Mouse (Mus musculus): ENCODE results near the gene Tmem50a. TPM values are rescaled to one million over a fixed set of nuclear protein-coding genes. Genes with fewer than 3 reads are reported as not detected.

Gene Tmem50a
- polyA plus RNA-seq, 1 experiment from 2014 or later = 149 TPM

GRCm38 (mm10) chr4:134930684-134931481 lies 16.1 kb upstream of the Tmem50a start, which contains the start of gene Syf2:
Gene Syf2 (plus strand): TSS chr4:134930898.
- peaks cover 25% of the 10 kb centered on the region for H3K4me1 ChIP-seq (replicated peaks)
- H3K36me3 ChIP-seq = peaks cover 66% of the 10 kb centered on the region
- DNase-seq (ENCODE audit: low spot score) = peak; percentile 97
- WGBS = under 1% methylated on average over 68 of the region's 68 CpGs
- no peaks in the 10 kb centered on the region for H3K9me3 ChIP-seq
- H3K27ac ChIP-seq = peak within 1 kb of the TSS; percentile 85
- peak within 1 kb of the TSS; percentile 87 for H3K4me3 ChIP-seq
- no peaks in the 10 kb centered on the region for H3K27me3 ChIP-seq (ENCODE audit: insufficient read depth, poor library complexity, severe bottlenecking)

GRCm38 (mm10) chr4:134930190-134930589 lies 15.4 kb upstream of the Tmem50a start:
- no peaks in the 10 kb centered on the region for H3K9me3 ChIP-seq
- WGBS = 27% methylated on average over 9 of the region's 9 CpGs
- no peaks in the 10 kb centered on the region for H3K27me3 ChIP-seq (ENCODE audit: insufficient read depth, poor library complexity, severe bottlenecking)
- H3K4me1 ChIP-seq (replicated peaks) = peaks cover 32% of the 10 kb centered on the region
- no peak for DNase-seq (ENCODE audit: low spot score)
- H3K4me3 ChIP-seq = peak overlapping the region; percentile 87
- H3K36me3 ChIP-seq = peaks cover 66% of the 10 kb centered on the region
- H3K27ac ChIP-seq = peak overlapping the region; percentile 50; the same call in 1 of the 2 replicates

GRCm38 (mm10) chr4:134929536-134929935 lies 14.7 kb upstream of the Tmem50a start:
- H3K27ac ChIP-seq = no peak overlapping the region
- H3K9me3 ChIP-seq = no peaks in the 10 kb centered on the region
- 79% methylated on average over 4 of the region's 4 CpGs for WGBS
- H3K36me3 ChIP-seq = peaks cover 66% of the 10 kb centered on the region
- DNase-seq (ENCODE audit: low spot score) = no peak
- H3K4me1 ChIP-seq (replicated peaks) = peaks cover 38% of the 10 kb centered on the region
- no peaks in the 10 kb centered on the region for H3K27me3 ChIP-seq (ENCODE audit: insufficient read depth, poor library complexity, severe bottlenecking)
- no peak overlapping the region for H3K4me3 ChIP-seq

- WGBS = 77% methylated on average over 1 of the region's 1 CpGs
- Histone ChIP-seq H3K4me1 (replicated peaks) (peaks cover 40% of the 10 kb centered on the region), H3K27ac (no peak overlapping the region), H3K27me3 (ENCODE audit: insufficient read depth, poor library complexity, severe bottlenecking) (no peaks in the 10 kb centered on the region), H3K36me3 (peaks cover 60% of the 10 kb centered on the region), H3K4me3 (no peak overlapping the region), H3K9me3 (no peaks in the 10 kb centered on the region)
- no peak for DNase-seq (ENCODE audit: low spot score)
Observed at GRCm38 (mm10) chr4:134928464-134928836, 13.6 kb upstream of the Tmem50a start.

- no peak overlapping the region for H3K27ac ChIP-seq
- WGBS = 75% methylated on average over 5 of the region's 5 CpGs
- no peak overlapping the region for H3K4me3 ChIP-seq
- H3K4me1 ChIP-seq (replicated peaks) = peaks cover 40% of the 10 kb centered on the region
- no peaks in the 10 kb centered on the region for H3K27me3 ChIP-seq (ENCODE audit: insufficient read depth, poor library complexity, severe bottlenecking)
- peaks cover 55% of the 10 kb centered on the region for H3K36me3 ChIP-seq
- no peak for DNase-seq (ENCODE audit: low spot score)
- H3K9me3 ChIP-seq = no peaks in the 10 kb centered on the region
Observed at GRCm38 (mm10) chr4:134927815-134928463, 13.1 kb upstream of the Tmem50a start.

- Histone ChIP-seq H3K27me3 (ENCODE audit: insufficient read depth, poor library complexity, severe bottlenecking) (no peaks in the 10 kb centered on the region), H3K9me3 (no peaks in the 10 kb centered on the region), H3K27ac (no peak overlapping the region), H3K4me3 (peak overlapping the region; percentile 99), H3K4me1 (replicated peaks) (peaks cover 30% of the 10 kb centered on the region), H3K36me3 (peaks cover 46% of the 10 kb centered on the region)
- DNase-seq (ENCODE audit: low spot score) = no peak
- 88% methylated on average over 8 of the region's 8 CpGs for WGBS
Observed at GRCm38 (mm10) chr4:134925206-134925605, 10.4 kb upstream of the Tmem50a start.

GRCm38 (mm10) chr4:134924019-134924741 lies 9.4 kb upstream of the Tmem50a start:
- Histone ChIP-seq H3K27me3 (ENCODE audit: insufficient read depth, poor library complexity, severe bottlenecking) (no peaks in the 10 kb centered on the region), H3K27ac (peak overlapping the region; percentile 98), H3K36me3 (peaks cover 46% of the 10 kb centered on the region), H3K4me1 (replicated peaks) (peaks cover 27% of the 10 kb centered on the region), H3K4me3 (peak overlapping the region; percentile 99), H3K9me3 (no peaks in the 10 kb centered on the region)
- under 1% methylated on average over 75 of the region's 75 CpGs for WGBS
- no peak for DNase-seq (ENCODE audit: low spot score)

- peaks cover 27% of the 10 kb centered on the region for H3K4me1 ChIP-seq (replicated peaks)
- H3K27me3 ChIP-seq (ENCODE audit: insufficient read depth, poor library complexity, severe bottlenecking) = no peaks in the 10 kb centered on the region
- WGBS = under 1% methylated on average over 64 of the region's 64 CpGs
- peak within 1 kb of the TSS; percentile 98 for H3K27ac ChIP-seq
- peak; percentile 97 for DNase-seq (ENCODE audit: low spot score)
- H3K9me3 ChIP-seq = no peaks in the 10 kb centered on the region
- peaks cover 43% of the 10 kb centered on the region for H3K36me3 ChIP-seq
- H3K4me3 ChIP-seq = peak within 1 kb of the TSS; percentile 99
Observed at GRCm38 (mm10) chr4:134923258-134924018, 8.6 kb upstream of the Tmem50a start, which contains the start of gene Rsrp1. Gene Rsrp1 (plus strand): TSS chr4:134923592.

- no peaks in the 10 kb centered on the region for H3K27me3 ChIP-seq (ENCODE audit: insufficient read depth, poor library complexity, severe bottlenecking)
- peak; percentile 70 for DNase-seq (ENCODE audit: low spot score)
- H3K4me1 ChIP-seq (replicated peaks) = peaks cover 27% of the 10 kb centered on the region
- peaks cover 38% of the 10 kb centered on the region for H3K36me3 ChIP-seq
- under 1% methylated on average over 13 of the region's 13 CpGs for WGBS
- H3K27ac ChIP-seq = peak overlapping the region; percentile 98
- no peaks in the 10 kb centered on the region for H3K9me3 ChIP-seq
- peak overlapping the region; percentile 99 for H3K4me3 ChIP-seq
Observed at GRCm38 (mm10) chr4:134922925-134923244, 8.1 kb upstream of the Tmem50a start.

GRCm38 (mm10) chr4:134922111-134922924 lies 7.5 kb upstream of the Tmem50a start:
- H3K4me3 ChIP-seq = peak overlapping the region; percentile 99
- 67% methylated on average over 10 of the region's 10 CpGs for WGBS
- peaks cover 32% of the 10 kb centered on the region for H3K36me3 ChIP-seq
- peak overlapping the region; percentile 98 for H3K27ac ChIP-seq
- DNase-seq (ENCODE audit: low spot score) = no peak
- no peaks in the 10 kb centered on the region for H3K9me3 ChIP-seq
- peaks cover 27% of the 10 kb centered on the region for H3K4me1 ChIP-seq (replicated peaks)
- no peaks in the 10 kb centered on the region for H3K27me3 ChIP-seq (ENCODE audit: insufficient read depth, poor library complexity, severe bottlenecking)

- H3K4me3 ChIP-seq = no peak overlapping the region
- H3K4me1 ChIP-seq (replicated peaks) = peaks cover 27% of the 10 kb centered on the region
- no peak for DNase-seq (ENCODE audit: low spot score)
- no peak overlapping the region for H3K27ac ChIP-seq
- H3K27me3 ChIP-seq (ENCODE audit: insufficient read depth, poor library complexity, severe bottlenecking) = no peaks in the 10 kb centered on the region
- peaks cover 26% of the 10 kb centered on the region for H3K36me3 ChIP-seq
- WGBS = 95% methylated on average over 4 of the region's 4 CpGs
- H3K9me3 ChIP-seq = no peaks in the 10 kb centered on the region
Observed at GRCm38 (mm10) chr4:134921703-134922102, 6.9 kb upstream of the Tmem50a start.

GRCm38 (mm10) chr4:134920631-134921030 lies 5.8 kb upstream of the Tmem50a start:
- H3K27ac ChIP-seq = no peak overlapping the region
- 95% methylated on average over 6 of the region's 6 CpGs for WGBS
- H3K9me3 ChIP-seq = no peaks in the 10 kb centered on the region
- H3K4me3 ChIP-seq = no peak overlapping the region
- peaks cover 20% of the 10 kb centered on the region for H3K4me1 ChIP-seq (replicated peaks)
- peaks cover 15% of the 10 kb centered on the region for H3K36me3 ChIP-seq
- DNase-seq (ENCODE audit: low spot score) = no peak
- no peaks in the 10 kb centered on the region for H3K27me3 ChIP-seq (ENCODE audit: insufficient read depth, poor library complexity, severe bottlenecking)

Data from hindbrain, embryonic 10.5 days (tissue).